Mouse (Mus musculus): ENCODE measurements around the gene Serpina16. TPM values are rescaled to one million over a fixed set of nuclear protein-coding genes. Genes with fewer than 3 reads are reported as not detected.

Serpina16 gene
- polyA plus RNA-seq (2015; fragmentation: Nextera tagmentation; extraction: Ambion mirVana): not detected in 2 replicates

GRCm38 (mm10) chr12:103676039-103676438, at the start of gene Serpina16:
Gene Serpina16 (minus strand): TSS chr12:103676139.
- WGBS: 91% methylated on average over 1 of the region's 1 CpGs
- Histone ChIP-seq H3K27me3 (no peaks in the 10 kb centered on the region), H3K27ac (no peak within 1 kb of the TSS), H3K9ac (replicated peaks) (no peak within 1 kb of the TSS), H3K4me1 (replicated peaks) (no peaks in the 10 kb centered on the region), H3K9me3 (no peaks in the 10 kb centered on the region), H3K4me2 (replicated peaks) (no peak within 1 kb of the TSS), H3K4me3 (replicated peaks) (no peak within 1 kb of the TSS), H3K36me3 (no peaks in the 10 kb centered on the region)
- ATAC-seq: no peak

- Histone ChIP-seq H3K27me3 (no peaks in the 10 kb centered on the region), H3K4me1 (replicated peaks) (no peaks in the 10 kb centered on the region), H3K9ac (replicated peaks) (no peak overlapping the region), H3K4me2 (replicated peaks) (no peak overlapping the region), H3K36me3 (no peaks in the 10 kb centered on the region), H3K4me3 (replicated peaks) (no peak overlapping the region), H3K9me3 (no peaks in the 10 kb centered on the region), H3K27ac (no peak overlapping the region)
- ATAC-seq: no peak
- 76% methylated on average over 3 of the region's 3 CpGs for WGBS
These were observed 35.6 kb upstream of the Serpina16 start for GRCm38 (mm10) chr12:103711537-103711936.

GRCm38 (mm10) chr12:103710405-103710804, 34.5 kb upstream of the Serpina16 start:
- Histone ChIP-seq H3K9me3 (no peaks in the 10 kb centered on the region), H3K9ac (replicated peaks) (no peak overlapping the region), H3K4me2 (replicated peaks) (no peak overlapping the region), H3K36me3 (no peaks in the 10 kb centered on the region), H3K4me1 (replicated peaks) (no peaks in the 10 kb centered on the region), H3K27ac (no peak overlapping the region), H3K4me3 (replicated peaks) (no peak overlapping the region), H3K27me3 (no peaks in the 10 kb centered on the region)
- ATAC-seq: no peak
- 75% methylated on average over 1 of the region's 1 CpGs for WGBS

- no peaks in the 10 kb centered on the region for H3K27me3 ChIP-seq
- H3K36me3 ChIP-seq: no peaks in the 10 kb centered on the region
- no peak overlapping the region for H3K4me2 ChIP-seq (replicated peaks)
- 87% methylated on average over 4 of the region's 4 CpGs for WGBS
- no peak overlapping the region for H3K9ac ChIP-seq (replicated peaks)
- H3K27ac ChIP-seq: no peak overlapping the region
- ATAC-seq: no peak
- no peaks in the 10 kb centered on the region for H3K9me3 ChIP-seq
- H3K4me3 ChIP-seq (replicated peaks): no peak overlapping the region
- no peaks in the 10 kb centered on the region for H3K4me1 ChIP-seq (replicated peaks)
These were observed 30.2 kb upstream of the Serpina16 start for GRCm38 (mm10) chr12:103706113-103706512.

- 72% methylated on average over 2 of the region's 2 CpGs for WGBS
- ATAC-seq: no peak
These were observed 29.6 kb upstream of the Serpina16 start for GRCm38 (mm10) chr12:103705547-103705946.

GRCm38 (mm10) chr12:103700144-103700750, 24.3 kb upstream of the Serpina16 start:
- Histone ChIP-seq H3K36me3 (no peaks in the 10 kb centered on the region), H3K27ac (no peak overlapping the region), H3K4me1 (replicated peaks) (no peaks in the 10 kb centered on the region), H3K4me2 (replicated peaks) (no peak overlapping the region), H3K27me3 (no peaks in the 10 kb centered on the region), H3K4me3 (replicated peaks) (no peak overlapping the region), H3K9ac (replicated peaks) (no peak overlapping the region), H3K9me3 (no peaks in the 10 kb centered on the region)
- no peak for ATAC-seq
- 82% methylated on average over 4 of the region's 4 CpGs for WGBS

More at GRCm38 (mm10) chr12:103705547-103705946, 29.6 kb upstream of the Serpina16 start:
- H3K4me2 ChIP-seq (replicated peaks): no peak overlapping the region
- H3K36me3 ChIP-seq: no peaks in the 10 kb centered on the region
- no peak overlapping the region for H3K27ac ChIP-seq
- H3K9me3 ChIP-seq: no peaks in the 10 kb centered on the region
- H3K9ac ChIP-seq (replicated peaks): no peak overlapping the region
- no peak overlapping the region for H3K4me3 ChIP-seq (replicated peaks)
- no peaks in the 10 kb centered on the region for H3K27me3 ChIP-seq
- no peaks in the 10 kb centered on the region for H3K4me1 ChIP-seq (replicated peaks)

GRCm38 (mm10) chr12:103695429-103695828, 19.5 kb upstream of the Serpina16 start, which contains the start of gene Serpina1f:
Gene Serpina1f (minus strand): TSS chr12:103695529.
- 91% methylated on average over 8 of the region's 8 CpGs for WGBS
- H3K27ac ChIP-seq: no peak within 1 kb of the TSS
- H3K36me3 ChIP-seq: no peaks in the 10 kb centered on the region
- H3K9me3 ChIP-seq: no peaks in the 10 kb centered on the region
- H3K4me3 ChIP-seq (replicated peaks): no peak within 1 kb of the TSS
- no peaks in the 10 kb centered on the region for H3K4me1 ChIP-seq (replicated peaks)
- no peak within 1 kb of the TSS for H3K4me2 ChIP-seq (replicated peaks)
- no peaks in the 10 kb centered on the region for H3K27me3 ChIP-seq
- H3K9ac ChIP-seq (replicated peaks): no peak within 1 kb of the TSS
- no peak for ATAC-seq

GRCm38 (mm10) chr12:103688221-103688814, 12.4 kb upstream of the Serpina16 start:
- WGBS: 73% methylated on average over 3 of the region's 3 CpGs
- no peak; the same call in 1 of the 2 replicates for ATAC-seq
- Histone ChIP-seq H3K4me1 (replicated peaks) (0 out of 2 replicates have a peak, but pooled peaks cover 3% of the 10 kb centered on the region), H3K27me3 (no peaks in the 10 kb centered on the region), H3K27ac (no peak overlapping the region), H3K9me3 (no peaks in the 10 kb centered on the region), H3K36me3 (no peaks in the 10 kb centered on the region), H3K4me3 (replicated peaks) (no peak overlapping the region), H3K4me2 (replicated peaks) (no peak overlapping the region), H3K9ac (replicated peaks) (no peak overlapping the region)

GRCm38 (mm10) chr12:103687021-103687420, 11.1 kb upstream of the Serpina16 start:
- H3K4me2 ChIP-seq (replicated peaks): no peak overlapping the region
- 70% methylated on average over 7 of the region's 7 CpGs for WGBS
- H3K36me3 ChIP-seq: no peaks in the 10 kb centered on the region
- H3K4me1 ChIP-seq (replicated peaks): 0 out of 2 replicates have a peak, but pooled peaks cover 3% of the 10 kb centered on the region
- no peaks in the 10 kb centered on the region for H3K9me3 ChIP-seq
- ATAC-seq: no peak
- no peak overlapping the region for H3K4me3 ChIP-seq (replicated peaks)
- no peak overlapping the region for H3K27ac ChIP-seq
- no peak overlapping the region for H3K9ac ChIP-seq (replicated peaks)
- no peaks in the 10 kb centered on the region for H3K27me3 ChIP-seq

- H3K27ac ChIP-seq: no peak overlapping the region
- no peaks in the 10 kb centered on the region for H3K9me3 ChIP-seq
- no peak overlapping the region for H3K9ac ChIP-seq (replicated peaks)
- no peak for ATAC-seq
- H3K27me3 ChIP-seq: no peaks in the 10 kb centered on the region
- H3K4me3 ChIP-seq (replicated peaks): no peak overlapping the region
- 0 out of 2 replicates have a peak, but pooled peaks cover 3% of the 10 kb centered on the region for H3K4me1 ChIP-seq (replicated peaks)
- H3K4me2 ChIP-seq (replicated peaks): no peak overlapping the region
- H3K36me3 ChIP-seq: no peaks in the 10 kb centered on the region
- 82% methylated on average over 3 of the region's 3 CpGs for WGBS
These were observed 10.1 kb upstream of the Serpina16 start for GRCm38 (mm10) chr12:103686050-103686449.

GRCm38 (mm10) chr12:103685386-103685785, 9.4 kb upstream of the Serpina16 start:
- Histone ChIP-seq H3K27ac (no peak overlapping the region), H3K4me3 (replicated peaks) (no peak overlapping the region), H3K4me1 (replicated peaks) (0 out of 2 replicates have a peak, but pooled peaks cover 3% of the 10 kb centered on the region), H3K9ac (replicated peaks) (no peak overlapping the region), H3K27me3 (no peaks in the 10 kb centered on the region), H3K4me2 (replicated peaks) (no peak overlapping the region), H3K36me3 (no peaks in the 10 kb centered on the region), H3K9me3 (no peaks in the 10 kb centered on the region)
- WGBS: 86% methylated on average over 3 of the region's 3 CpGs
- ATAC-seq: no peak

GRCm38 (mm10) chr12:103683775-103684174, 7.8 kb upstream of the Serpina16 start:
- no peaks in the 10 kb centered on the region for H3K9me3 ChIP-seq
- H3K27ac ChIP-seq: no peak overlapping the region
- H3K36me3 ChIP-seq: no peaks in the 10 kb centered on the region
- 76% methylated on average over 4 of the region's 4 CpGs for WGBS
- no peak overlapping the region for H3K4me2 ChIP-seq (replicated peaks)
- H3K27me3 ChIP-seq: no peaks in the 10 kb centered on the region
- H3K4me1 ChIP-seq (replicated peaks): 0 out of 2 replicates have a peak, but pooled peaks cover 3% of the 10 kb centered on the region
- ATAC-seq: no peak
- no peak overlapping the region for H3K4me3 ChIP-seq (replicated peaks)
- no peak overlapping the region for H3K9ac ChIP-seq (replicated peaks)

Measured in midbrain, embryonic 13.5 days (tissue).